Mouse (Mus musculus) stomach, postnatal 0 days (tissue): Measurements from ENCODE around the gene Dact2.

ENCODE experiments used
- CTCF ChIP-seq: IDR thresholded peaks from 2 replicates; pipeline ENCODE4 v1.5.1; 2016; ENCODE audit warnings: antibody characterized with exemption, low read depth, mild to moderate bottlenecking, moderate library complexity
- EP300 ChIP-seq: optimal IDR thresholded peaks from 2 replicates; pipeline ENCODE3; 2016; ENCODE audit warnings: antibody characterized with exemption

GRCm38 (mm10) chr17:14230698-14231430 lies 26.8 kb upstream of the Dact2 start:
- TF ChIP-seq CTCF (no peak), EP300 (no peak)
